Mouse (Mus musculus) left cerebral cortex, postnatal 4 days (tissue): Measurements from ENCODE around the gene Mkrn1. TPM values are rescaled to one million over a fixed set of nuclear protein-coding genes. Genes with fewer than 3 reads are reported as not detected.
A peak's percentile ranks its signal among the peaks of the same experiment; 100 is the strongest.
"Not testable (repeated sequence)": the region's sequence is repeated elsewhere in the genome, so short reads cannot be mapped to it uniquely, and the experiment has no call there.

Source experiments
- DNase-seq: peaks from one replicate; pipeline ENCODE4 v3.0.0-alpha.2; 2022
- intact Hi-C: fragments of 180-260 bp; cut with DNase I; formaldehyde crosslinking; loops from one replicate; pipeline ENCODE4 v1.15.1; 2025
- total RNA-seq, 2 experiments: library from RNA; stranded (reverse); gene quantifications; 2 replicates each; pipeline ENCODE4 v1.2.3; 2021

The Mkrn1 gene
- total RNA-seq, 2 experiments from 2014 or later, result 178 to 181 TPM

DNA sequence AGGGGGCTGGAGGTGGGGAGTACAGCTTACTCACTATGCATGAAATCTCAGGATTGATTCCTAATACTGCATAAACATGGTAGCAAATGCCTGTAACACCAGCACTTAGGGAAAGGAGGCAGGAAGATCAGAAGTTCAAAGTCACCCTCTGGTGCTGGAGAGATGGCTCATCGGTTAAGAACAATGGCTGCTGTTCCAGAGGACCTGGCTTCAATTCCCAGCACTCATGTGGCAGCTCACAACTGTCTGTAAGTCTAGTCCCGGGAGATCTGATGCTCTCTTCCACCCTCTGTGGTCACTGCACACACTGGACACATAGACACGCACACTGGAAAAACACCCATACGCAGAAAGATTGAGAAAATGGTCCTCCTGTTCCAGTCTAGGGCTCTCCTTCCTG lies 12.9 kb upstream of the Mkrn1 start:
- intact Hi-C loops, result no loop called here
- DNase-seq, result no peak

DNA sequence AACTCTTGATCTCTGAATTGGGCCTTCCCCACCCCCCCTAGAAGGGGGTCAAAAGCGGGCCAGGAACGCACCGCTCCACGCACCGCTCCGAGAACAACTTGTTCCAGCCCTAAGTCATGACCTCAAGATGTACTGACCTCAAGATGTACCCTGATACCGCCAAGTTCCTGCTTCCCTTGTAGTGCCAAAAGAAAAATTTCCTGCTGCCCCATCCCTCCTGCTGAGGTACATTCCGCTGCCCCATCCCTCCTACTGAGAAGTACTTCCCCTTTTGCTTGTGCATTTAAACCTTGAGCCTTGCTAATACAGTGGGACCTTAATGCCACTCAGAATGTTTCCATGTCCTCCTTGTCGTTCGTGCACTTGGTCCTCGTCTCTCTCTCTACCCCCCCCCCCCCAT lies 10.5 kb upstream of the Mkrn1 start:
- no peak for DNase-seq
- intact Hi-C loops, result no loop called here

DNA sequence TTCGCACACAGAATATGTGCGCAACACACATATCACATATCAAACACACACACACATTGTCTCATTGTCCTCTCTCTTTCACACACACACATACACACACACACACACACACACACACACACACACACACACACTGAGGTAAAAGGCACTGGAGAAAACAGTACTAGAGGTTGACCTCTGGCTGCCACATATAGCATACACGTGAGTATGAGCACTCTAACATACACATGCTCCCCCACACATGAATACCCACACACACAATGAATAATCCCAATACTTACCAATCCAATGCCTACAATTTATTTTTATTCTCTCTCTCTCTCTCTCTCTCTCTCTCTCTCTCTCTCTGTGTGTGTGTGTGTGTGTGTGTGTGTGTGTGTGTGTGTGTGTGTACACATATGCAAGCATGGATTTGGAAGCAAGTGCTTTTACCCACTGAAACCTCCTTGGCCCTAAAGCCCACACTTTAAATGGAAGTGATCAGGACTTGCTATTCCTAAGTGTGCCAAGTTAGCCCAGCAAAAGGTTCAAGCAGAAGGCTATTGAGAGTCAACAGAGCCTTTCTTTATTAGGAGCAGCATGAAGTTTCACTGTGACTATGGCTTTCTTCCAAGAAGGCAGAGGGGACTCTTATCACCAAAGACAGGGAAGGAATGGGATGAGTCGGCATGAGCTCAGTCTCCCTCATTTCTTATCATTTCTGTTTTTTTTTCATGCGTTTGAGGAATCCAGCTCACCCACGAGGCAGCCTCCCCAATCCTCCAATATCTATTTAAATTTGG lies 8.9 kb upstream of the Mkrn1 start:
- intact Hi-C loops, result no loop called here

DNA sequence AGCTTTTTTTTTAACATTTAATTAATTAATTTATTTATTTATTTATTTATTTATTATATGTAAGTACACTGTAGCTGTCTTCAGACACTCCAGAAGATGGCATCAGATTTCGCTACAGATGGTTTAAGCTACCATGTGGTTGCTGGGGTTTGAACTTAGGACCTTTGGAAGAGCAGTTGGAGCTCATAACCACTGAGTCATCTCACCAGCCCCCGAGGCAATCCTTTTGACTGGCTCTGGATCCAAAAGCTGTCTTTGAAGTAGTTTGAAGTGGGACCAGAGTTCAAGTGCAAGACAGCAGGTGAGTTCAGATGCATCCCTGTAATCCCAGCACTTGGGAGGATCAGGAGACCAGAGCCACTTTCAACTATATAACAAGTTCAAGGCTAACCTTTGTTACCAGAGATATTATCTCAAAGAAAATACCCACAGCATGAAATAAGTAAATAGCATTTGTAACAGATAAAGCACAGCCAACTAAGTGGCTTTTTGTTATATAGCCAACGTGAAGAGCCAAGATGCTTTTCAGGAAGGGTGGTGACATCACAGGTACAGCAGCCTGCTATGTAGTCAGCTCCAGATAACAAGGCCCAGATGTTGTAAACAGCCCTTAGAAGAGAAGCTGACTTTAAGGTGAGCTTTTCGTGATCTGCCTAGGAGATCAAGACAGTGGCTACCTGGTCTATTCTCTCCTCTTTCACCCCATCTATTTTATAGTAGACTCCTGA lies 7.2 kb upstream of the Mkrn1 start:
- intact Hi-C loops, result no loop called here

More for the DNA sequence above, 8.9 kb upstream of the Mkrn1 start:
- no peak for DNase-seq

DNA sequence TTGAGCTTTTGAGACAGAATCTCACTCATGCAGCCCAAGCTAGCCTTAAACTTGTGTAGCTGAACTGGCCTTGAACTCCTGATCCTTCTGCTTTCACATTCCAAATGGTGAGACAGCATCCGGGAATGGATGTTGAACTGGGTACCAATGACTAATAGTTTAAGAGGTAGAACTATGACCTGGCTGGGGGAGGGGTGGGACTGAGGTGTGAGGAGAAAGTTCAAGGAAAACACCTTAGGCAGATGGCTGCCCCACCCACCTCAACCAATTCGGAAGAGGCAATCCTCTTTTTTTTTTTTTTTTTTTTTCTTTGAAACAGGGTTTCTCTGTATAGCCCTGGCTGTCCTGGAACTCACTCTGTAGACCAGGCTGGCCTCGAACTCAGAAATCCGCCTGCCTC lies 6.5 kb upstream of the Mkrn1 start:
- intact Hi-C loops, result no loop called here
- DNase-seq, result no peak

More for the DNA sequence above, 7.2 kb upstream of the Mkrn1 start:
- no peak for DNase-seq

DNA sequence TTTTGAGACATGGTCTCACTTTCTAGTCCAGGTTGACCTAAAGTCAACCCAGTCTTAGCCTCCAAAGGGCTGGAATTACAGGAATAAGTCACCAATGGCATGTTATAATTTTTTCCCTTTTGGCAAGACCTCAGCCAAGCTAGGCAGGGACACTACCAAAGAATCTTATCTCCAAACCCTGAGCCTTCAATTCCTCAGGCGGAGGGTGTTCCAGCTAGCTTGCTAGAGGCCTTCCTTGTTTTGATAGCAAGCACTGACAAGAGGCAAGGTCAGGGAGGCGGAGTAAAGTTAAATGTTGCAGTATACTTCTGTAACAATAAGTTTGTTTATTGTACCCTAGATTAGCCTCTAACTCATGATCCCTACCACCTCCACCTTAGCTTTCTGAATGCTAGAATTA lies 4.9 kb upstream of the Mkrn1 start:
- no peak for DNase-seq
- intact Hi-C loops, result no loop called here

DNA sequence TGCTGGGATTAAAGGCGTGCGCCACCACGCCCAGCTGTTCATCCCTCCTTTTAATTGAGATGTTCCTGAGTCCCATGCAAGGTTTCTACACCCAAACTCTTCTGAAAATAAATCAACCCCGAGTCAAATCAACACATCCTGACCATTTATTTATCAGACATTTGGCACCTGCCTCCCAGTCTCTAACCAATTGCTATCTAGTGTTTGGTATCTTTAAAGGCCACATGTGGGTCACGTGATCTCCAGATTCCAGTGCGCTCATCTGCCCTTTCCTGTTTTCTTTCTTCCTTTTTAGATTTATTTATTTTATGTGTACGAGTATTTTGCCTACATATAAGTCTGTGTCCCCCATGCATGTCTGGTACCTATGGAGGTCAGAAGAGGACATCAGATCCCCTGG lies 3.4 kb upstream of the Mkrn1 start:
- DNase-seq, result no peak
- intact Hi-C loops, result no loop called here

DNA sequence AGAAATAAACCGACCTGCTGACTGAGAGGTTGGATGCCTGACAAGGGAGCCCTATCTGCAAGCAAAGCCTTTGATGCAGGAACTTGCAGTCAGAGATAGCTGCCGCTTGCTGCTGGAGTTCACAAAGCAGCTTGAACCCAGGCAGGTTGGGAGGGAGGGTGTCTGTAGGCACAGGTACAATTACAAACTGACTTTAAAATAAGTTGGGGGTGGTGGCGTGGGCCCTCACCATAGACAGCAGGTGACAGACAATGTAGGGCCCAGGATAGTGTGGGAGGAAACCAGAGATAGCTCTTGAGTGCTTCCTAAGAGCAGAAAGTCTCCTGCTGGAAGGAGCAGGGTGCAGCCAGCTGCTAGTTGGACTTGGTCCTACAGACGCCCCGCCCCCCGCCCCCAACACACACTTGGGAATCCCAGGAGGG lies 2.9 kb upstream of the Mkrn1 start:
- intact Hi-C loops, result no loop called here
- DNase-seq, result no peak

DNA sequence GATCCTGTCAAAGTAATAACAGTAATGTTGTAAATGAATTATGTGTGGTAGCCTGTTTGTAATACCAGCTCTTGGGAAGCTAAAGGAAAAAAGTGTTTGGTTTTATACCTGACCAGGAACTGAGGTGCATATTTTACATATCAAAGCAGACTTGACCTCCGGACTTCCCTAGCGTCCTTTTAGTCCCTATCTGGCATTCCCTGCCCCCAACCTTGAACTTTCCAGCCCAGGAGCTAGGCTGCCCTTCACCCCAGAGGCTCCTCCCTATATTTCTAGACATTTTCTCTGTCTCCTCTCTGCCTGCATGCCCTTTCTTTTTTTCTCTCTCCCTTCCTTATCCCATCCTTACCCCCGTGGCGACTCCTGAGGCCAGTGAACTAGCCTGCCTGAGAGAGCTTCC lies 605 bp upstream of the Mkrn1 start:
- intact Hi-C loops, result no loop called here
- DNase-seq, result no peak

DNA sequence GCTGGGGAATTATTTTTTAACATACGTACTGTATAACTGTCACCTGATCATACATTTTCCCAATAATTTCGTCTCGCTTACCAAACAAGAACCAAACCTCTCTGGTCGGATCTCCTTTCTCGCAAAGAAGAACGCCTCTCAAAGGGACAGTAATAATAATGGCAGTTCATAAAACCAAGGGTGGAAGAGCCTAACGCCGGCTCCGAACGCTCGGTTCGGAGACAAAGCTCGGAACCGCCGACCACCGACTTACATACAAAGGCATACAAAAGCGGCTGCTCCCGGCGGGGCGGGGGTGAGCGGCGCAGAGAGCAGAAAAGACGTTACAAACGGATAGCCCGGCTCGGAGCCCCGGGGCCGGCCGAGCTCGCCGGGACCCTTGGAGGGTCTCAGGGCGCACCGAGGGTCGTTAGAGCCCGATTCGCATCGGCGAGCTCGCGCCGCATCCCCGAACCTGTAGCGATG lies 844 bp downstream of the Mkrn1 start:
- intact Hi-C loops, result no loop called here

DNA sequence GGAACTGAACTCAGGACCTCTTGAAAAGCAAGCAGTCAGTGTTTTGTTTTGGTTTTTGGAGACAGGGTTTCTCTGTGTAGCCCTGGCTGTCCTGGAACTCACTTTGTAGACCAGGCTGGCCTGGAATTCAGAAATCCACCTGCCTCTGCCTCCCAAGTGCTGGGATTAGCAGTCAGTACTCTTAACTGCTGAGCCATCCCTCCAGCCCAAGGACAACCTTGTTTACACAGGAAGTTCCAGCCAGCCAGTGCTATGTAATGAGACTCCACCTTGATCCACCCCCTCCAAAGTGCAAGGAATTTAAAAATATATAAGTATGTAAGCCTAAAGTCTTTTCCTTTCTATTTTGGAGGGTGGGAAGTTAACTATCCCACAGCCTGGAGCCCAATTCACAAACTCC lies 3.6 kb downstream of the Mkrn1 start:
- intact Hi-C loops, DNase-seq: not testable (repeated sequence)

More for the DNA sequence above, 844 bp downstream of the Mkrn1 start:
- no peak for DNase-seq

DNA sequence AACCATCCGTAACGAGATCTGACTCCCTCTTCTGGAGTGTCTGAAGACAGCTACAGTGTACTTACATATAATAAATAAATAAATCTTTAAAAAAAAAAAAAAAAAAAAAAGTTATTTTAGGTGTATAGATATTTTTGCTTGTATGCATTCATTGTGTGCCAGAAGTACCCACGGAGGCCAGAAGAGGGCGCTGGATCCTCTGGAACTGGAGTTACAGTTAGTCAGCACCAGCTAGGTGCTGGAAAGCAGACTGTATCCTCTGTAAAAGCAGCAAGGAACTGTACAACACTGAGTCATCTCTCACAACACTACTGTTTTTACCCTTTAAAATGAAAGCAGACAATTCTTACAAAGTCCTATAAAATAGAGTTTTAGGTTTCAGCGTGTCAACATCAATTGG lies 4.5 kb downstream of the Mkrn1 start:
- intact Hi-C loops, result no loop called here
- DNase-seq, result peak; percentile 67

DNA sequence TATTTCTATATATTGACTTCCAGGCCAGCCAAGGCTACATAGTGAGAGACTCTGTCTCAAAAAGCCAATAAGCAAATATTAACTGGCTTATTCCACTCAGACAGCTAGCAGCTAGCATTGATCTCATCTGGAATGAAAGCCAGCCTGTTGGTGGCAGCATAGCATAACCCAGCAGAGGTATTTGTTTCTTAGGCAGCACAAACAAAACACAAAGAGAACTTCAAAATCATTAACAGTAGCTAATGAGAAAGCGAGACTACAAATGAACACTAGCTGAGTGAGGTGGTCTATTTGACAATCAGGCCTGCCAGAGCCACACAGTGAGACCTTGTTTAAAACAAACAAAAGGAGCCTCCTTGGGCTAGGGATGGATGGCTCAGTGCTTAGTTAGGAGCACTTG lies 6.2 kb downstream of the Mkrn1 start:
- DNase-seq, result no peak
- intact Hi-C loops, result no loop called here

DNA sequence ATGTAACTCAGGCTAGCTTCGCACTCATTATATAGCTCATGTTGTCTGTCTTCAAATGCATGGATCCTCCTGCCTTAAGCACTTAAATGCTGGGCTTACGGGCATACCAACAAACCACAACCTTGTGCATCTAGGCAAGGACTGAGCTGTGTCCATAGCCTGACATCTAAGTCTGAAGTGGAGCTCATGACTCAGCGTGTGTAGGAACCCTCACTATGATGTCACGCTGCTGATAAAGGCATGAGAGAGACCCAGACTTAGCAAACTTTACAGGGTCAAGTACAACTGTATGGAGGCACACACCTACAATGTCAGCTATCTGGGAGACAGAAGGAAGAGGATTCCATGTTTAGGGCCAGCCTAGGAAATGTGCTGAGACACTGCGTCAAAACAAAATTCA lies 13.8 kb downstream of the Mkrn1 start:
- intact Hi-C loops, result no loop called here

DNA sequence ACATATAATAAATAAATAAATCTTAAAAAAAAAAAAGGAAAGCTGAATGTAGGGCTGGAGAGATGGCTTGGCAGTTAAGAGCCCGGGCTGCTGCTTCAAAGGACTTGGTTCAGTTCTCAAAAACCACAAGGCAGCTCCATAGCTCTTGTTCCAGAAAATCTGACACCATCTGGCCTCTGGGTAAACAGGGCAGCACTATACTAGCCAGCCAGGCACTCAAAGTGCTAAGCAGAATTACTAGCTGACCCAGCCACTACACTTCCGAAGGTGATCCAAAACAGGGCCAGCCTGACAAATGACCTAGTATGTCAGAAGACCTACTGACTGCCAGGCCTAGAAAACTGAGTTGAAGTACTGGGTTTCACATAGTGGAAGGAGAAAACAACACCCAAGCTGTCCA lies 17.1 kb downstream of the Mkrn1 start:
- no peak for DNase-seq
- intact Hi-C loops, result no loop called here

More for the DNA sequence above, 13.8 kb downstream of the Mkrn1 start:
- DNase-seq, result no peak

DNA sequence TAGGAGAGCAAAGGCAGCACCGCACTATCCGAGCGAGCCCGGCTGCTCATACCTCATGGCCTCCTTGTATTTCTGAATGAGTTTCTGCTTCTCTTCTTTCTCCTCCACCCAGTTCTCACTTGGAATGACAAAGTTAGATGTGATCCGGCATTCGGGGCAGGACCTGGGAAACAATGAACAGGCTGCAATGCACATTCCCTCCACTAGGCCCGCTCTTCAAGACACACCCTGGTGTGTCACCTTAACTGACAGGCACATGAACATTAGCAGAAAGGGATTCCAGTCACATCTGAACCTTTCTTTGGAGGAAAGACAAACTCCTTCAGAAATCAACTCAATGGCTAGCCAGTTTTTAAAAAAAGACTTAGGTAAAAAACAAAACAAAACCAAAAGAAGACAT lies 19.9 kb downstream of the Mkrn1 start:
- intact Hi-C loops, result no loop called here
- DNase-seq, result no peak

DNA sequence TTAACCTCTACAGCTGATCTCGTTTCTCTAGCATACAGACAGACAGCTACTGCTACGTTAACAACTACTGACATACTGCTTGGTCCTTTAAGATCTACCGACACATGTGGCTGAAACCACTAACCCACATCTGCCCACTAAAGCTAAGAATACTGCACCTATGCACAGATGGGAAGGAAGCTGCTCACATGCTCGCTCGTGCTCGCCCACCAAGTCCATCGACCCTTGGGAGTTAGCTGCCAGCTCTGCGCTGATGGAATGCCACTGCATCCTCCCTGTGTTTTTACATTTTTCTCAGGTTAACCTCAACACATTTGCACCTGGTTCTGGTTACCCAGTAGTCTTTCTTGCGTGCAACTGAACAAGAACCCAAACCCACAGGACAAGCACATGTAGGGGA lies 21.9 kb downstream of the Mkrn1 start:
- no peak for DNase-seq
- intact Hi-C loops, result no loop called here

DNA sequence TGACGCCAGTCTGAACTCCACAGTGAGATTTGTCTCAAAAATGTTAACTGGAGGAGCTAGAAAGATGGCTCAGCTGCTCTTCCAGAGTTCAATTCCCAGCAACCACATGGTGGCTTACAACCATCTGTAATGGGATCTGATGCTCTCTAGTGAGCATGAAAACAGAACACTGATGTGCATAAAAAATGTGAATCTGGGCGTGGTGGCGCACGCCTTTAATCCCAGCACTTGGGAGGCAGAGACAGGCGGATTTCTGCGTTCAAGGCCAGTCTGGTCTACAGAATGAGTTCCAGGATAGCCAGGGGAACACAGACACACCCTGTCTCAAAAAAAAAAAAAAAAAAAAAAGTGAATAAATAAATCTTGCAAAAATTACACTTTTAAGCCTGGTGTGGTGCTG lies 23.2 kb downstream of the Mkrn1 start:
- DNase-seq, result no peak
- intact Hi-C loops, result no loop called here

DNA sequence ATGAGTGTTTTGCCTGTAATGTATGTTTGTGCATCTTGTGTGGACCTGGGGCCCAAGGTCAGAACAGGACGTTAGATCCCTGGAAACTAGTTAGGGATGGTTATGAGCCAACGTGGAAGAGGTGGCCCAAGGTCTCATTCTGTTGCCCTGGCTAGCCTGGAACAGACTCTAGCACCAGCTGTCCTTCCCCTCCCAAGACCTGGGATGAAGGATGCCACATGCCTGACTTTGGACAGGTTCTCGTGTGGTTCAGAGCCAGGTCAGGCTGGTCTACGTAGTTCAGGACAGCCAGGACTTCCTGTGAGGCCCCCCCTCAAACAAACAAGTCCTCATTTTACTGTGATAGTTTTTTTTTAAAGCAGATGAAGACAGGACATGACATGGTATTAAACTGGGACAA lies 24.3 kb downstream of the Mkrn1 start:
- no peak for DNase-seq
- intact Hi-C loops, result no loop called here

DNA sequence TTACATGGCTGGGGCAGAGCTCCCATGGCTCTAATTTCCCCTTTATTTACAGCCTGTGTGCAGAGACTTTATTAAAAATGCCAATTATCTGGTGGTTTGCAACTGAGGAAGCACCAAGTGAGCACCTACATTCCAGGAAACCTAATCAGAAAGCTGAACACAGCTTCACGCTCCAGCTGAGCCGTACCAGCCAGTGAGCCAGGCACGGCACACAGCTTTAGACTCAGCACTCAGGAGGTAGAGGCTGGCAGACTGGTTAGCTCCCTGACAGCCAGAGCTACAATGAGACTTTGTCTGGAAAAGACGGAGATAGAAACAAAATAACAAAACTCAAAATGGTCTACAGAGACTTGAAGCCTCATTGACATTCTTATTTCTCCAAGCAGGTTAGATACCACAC lies 24.8 kb downstream of the Mkrn1 start:
- no peak for DNase-seq
- intact Hi-C loops, result no loop called here

DNA sequence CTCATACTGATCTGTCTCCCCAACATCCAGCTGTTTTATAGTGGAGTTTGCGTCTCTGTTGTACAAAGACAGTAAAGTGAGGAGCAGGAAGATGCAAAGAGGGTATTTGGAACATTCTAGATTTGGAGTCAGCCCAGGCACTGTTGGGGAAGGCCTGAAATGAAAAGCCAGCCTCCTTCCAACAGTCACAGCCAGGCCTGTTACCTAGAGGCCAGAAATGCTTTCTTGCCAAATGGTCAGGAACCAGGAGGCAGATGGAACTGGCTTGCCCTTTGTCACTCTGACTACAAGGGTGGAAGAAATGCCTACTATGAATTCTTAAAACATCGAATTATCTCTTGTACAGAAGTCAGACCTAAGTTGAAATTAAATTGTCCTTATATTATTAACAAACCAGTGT lies 30.3 kb downstream of the Mkrn1 start:
- no peak for DNase-seq
- intact Hi-C loops, result no loop called here
